Mouse (Mus musculus): ENCODE measurements around the gene Fam13c. TPM values are rescaled to one million over a fixed set of nuclear protein-coding genes. Genes with fewer than 3 reads are reported as not detected.
A peak's percentile ranks its signal among the peaks of the same experiment; 100 is the strongest.

Gene Fam13c
- polyA plus RNA-seq, 1 experiment from 2014 or later = 24.7 TPM

GRCm38 (mm10) chr10:70505395-70505794 lies 65.1 kb downstream of the Fam13c start:
- Histone ChIP-seq H3K4me2 (ENCODE audit: low read length) (no peak overlapping the region), H3K27me3 (replicated peaks; ENCODE audit: control insufficient read depth, insufficient read depth, low read length) (no peaks in the 10 kb centered on the region), H3K4me1 (ENCODE audit: control insufficient read depth, insufficient read depth, low read depth, low read length) (peaks cover 3% of the 10 kb centered on the region), H3K4me3 (ENCODE audit: low read length) (no peak overlapping the region), H3K9me3 (ENCODE audit: control insufficient read depth, low read length) (peaks cover 3% of the 10 kb centered on the region), H3K27ac (ENCODE audit: low read depth, low read length) (no peak overlapping the region), H3K36me3 (ENCODE audit: control insufficient read depth, insufficient read depth, low read length) (no peaks in the 10 kb centered on the region), H3K9ac (ENCODE audit: low read depth, low read length) (no peak overlapping the region)
- no peak for ATAC-seq

GRCm38 (mm10) chr10:70505842-70506241 lies 65.6 kb downstream of the Fam13c start:
- ATAC-seq = no peak
- Histone ChIP-seq H3K4me3 (ENCODE audit: low read length) (no peak overlapping the region), H3K4me2 (ENCODE audit: low read length) (no peak overlapping the region), H3K9me3 (ENCODE audit: control insufficient read depth, low read length) (peaks cover 3% of the 10 kb centered on the region), H3K27ac (ENCODE audit: low read depth, low read length) (no peak overlapping the region; the same call in 1 of the 2 replicates), H3K36me3 (ENCODE audit: control insufficient read depth, insufficient read depth, low read length) (no peaks in the 10 kb centered on the region), H3K4me1 (ENCODE audit: control insufficient read depth, insufficient read depth, low read depth, low read length) (peaks cover 3% of the 10 kb centered on the region), H3K9ac (ENCODE audit: low read depth, low read length) (no peak overlapping the region), H3K27me3 (replicated peaks; ENCODE audit: control insufficient read depth, insufficient read depth, low read length) (no peaks in the 10 kb centered on the region)
- 77% methylated on average over 5 of the region's 5 CpGs for WGBS

GRCm38 (mm10) chr10:70506499-70507168 lies 66.4 kb downstream of the Fam13c start:
- H3K27me3 ChIP-seq (replicated peaks; ENCODE audit: control insufficient read depth, insufficient read depth, low read length) = no peaks in the 10 kb centered on the region
- no peak overlapping the region for H3K4me2 ChIP-seq (ENCODE audit: low read length)
- H3K9me3 ChIP-seq (ENCODE audit: control insufficient read depth, low read length) = peaks cover 3% of the 10 kb centered on the region
- H3K9ac ChIP-seq (ENCODE audit: low read depth, low read length) = no peak overlapping the region
- no peak overlapping the region for H3K27ac ChIP-seq (ENCODE audit: low read depth, low read length)
- peaks cover 3% of the 10 kb centered on the region for H3K4me1 ChIP-seq (ENCODE audit: control insufficient read depth, insufficient read depth, low read depth, low read length)
- no peak overlapping the region for H3K4me3 ChIP-seq (ENCODE audit: low read length)
- H3K36me3 ChIP-seq (ENCODE audit: control insufficient read depth, insufficient read depth, low read length) = no peaks in the 10 kb centered on the region
- ATAC-seq = peak; percentile 45; the same call in 1 of the 2 replicates
- 42% methylated on average over 15 of the region's 15 CpGs for WGBS

- H3K4me2 ChIP-seq (ENCODE audit: low read length) = no peak overlapping the region
- H3K4me3 ChIP-seq (ENCODE audit: low read length) = no peak overlapping the region
- no peak for ATAC-seq
- H3K27me3 ChIP-seq (replicated peaks; ENCODE audit: control insufficient read depth, insufficient read depth, low read length) = no peaks in the 10 kb centered on the region
- H3K27ac ChIP-seq (ENCODE audit: low read depth, low read length) = no peak overlapping the region
- H3K4me1 ChIP-seq (ENCODE audit: control insufficient read depth, insufficient read depth, low read depth, low read length) = peaks cover 3% of the 10 kb centered on the region
- 95% methylated on average over 3 of the region's 3 CpGs for WGBS
- H3K9me3 ChIP-seq (ENCODE audit: control insufficient read depth, low read length) = peaks cover 3% of the 10 kb centered on the region
- H3K9ac ChIP-seq (ENCODE audit: low read depth, low read length) = no peak overlapping the region
- H3K36me3 ChIP-seq (ENCODE audit: control insufficient read depth, insufficient read depth, low read length) = no peaks in the 10 kb centered on the region
Measured at GRCm38 (mm10) chr10:70507880-70508279, 67.6 kb downstream of the Fam13c start.

- Histone ChIP-seq H3K27me3 (replicated peaks; ENCODE audit: control insufficient read depth, insufficient read depth, low read length) (no peaks in the 10 kb centered on the region), H3K4me1 (ENCODE audit: control insufficient read depth, insufficient read depth, low read depth, low read length) (peaks cover 5% of the 10 kb centered on the region), H3K9ac (ENCODE audit: low read depth, low read length) (no peak overlapping the region), H3K27ac (ENCODE audit: low read depth, low read length) (no peak overlapping the region), H3K4me3 (ENCODE audit: low read length) (no peak overlapping the region), H3K36me3 (ENCODE audit: control insufficient read depth, insufficient read depth, low read length) (peaks cover 3% of the 10 kb centered on the region), H3K4me2 (ENCODE audit: low read length) (no peak overlapping the region), H3K9me3 (ENCODE audit: control insufficient read depth, low read length) (no peaks in the 10 kb centered on the region)
- 86% methylated on average over 9 of the region's 9 CpGs for WGBS
- no peak for ATAC-seq
Measured at GRCm38 (mm10) chr10:70514848-70515247, 74.6 kb downstream of the Fam13c start.

- WGBS = 86% methylated on average over 8 of the region's 8 CpGs
- no peak overlapping the region for H3K27ac ChIP-seq (ENCODE audit: low read depth, low read length)
- no peak overlapping the region for H3K9ac ChIP-seq (ENCODE audit: low read depth, low read length)
- no peak for ATAC-seq
- H3K9me3 ChIP-seq (ENCODE audit: control insufficient read depth, low read length) = no peaks in the 10 kb centered on the region
- H3K4me3 ChIP-seq (ENCODE audit: low read length) = no peak overlapping the region
- H3K27me3 ChIP-seq (replicated peaks; ENCODE audit: control insufficient read depth, insufficient read depth, low read length) = no peaks in the 10 kb centered on the region
- peaks cover 20% of the 10 kb centered on the region for H3K4me1 ChIP-seq (ENCODE audit: control insufficient read depth, insufficient read depth, low read depth, low read length)
- no peak overlapping the region for H3K4me2 ChIP-seq (ENCODE audit: low read length)
- H3K36me3 ChIP-seq (ENCODE audit: control insufficient read depth, insufficient read depth, low read length) = peaks cover 3% of the 10 kb centered on the region
Measured at GRCm38 (mm10) chr10:70516661-70517060, 76.4 kb downstream of the Fam13c start.

GRCm38 (mm10) chr10:70519640-70520099 lies 79.4 kb downstream of the Fam13c start:
- ATAC-seq = peak; percentile 15; the same call in 1 of the 2 replicates
- Histone ChIP-seq H3K4me3 (ENCODE audit: low read length) (peak overlapping the region; percentile 45), H3K36me3 (ENCODE audit: control insufficient read depth, insufficient read depth, low read length) (peaks cover 6% of the 10 kb centered on the region), H3K4me2 (ENCODE audit: low read length) (peak overlapping the region; percentile 74), H3K9ac (ENCODE audit: low read depth, low read length) (peak overlapping the region; percentile 65), H3K4me1 (ENCODE audit: control insufficient read depth, insufficient read depth, low read depth, low read length) (peaks cover 21% of the 10 kb centered on the region), H3K27me3 (replicated peaks; ENCODE audit: control insufficient read depth, insufficient read depth, low read length) (no peaks in the 10 kb centered on the region), H3K9me3 (ENCODE audit: control insufficient read depth, low read length) (no peaks in the 10 kb centered on the region), H3K27ac (ENCODE audit: low read depth, low read length) (peak overlapping the region; percentile 76; the same call in 1 of the 2 replicates)
- WGBS = 9% methylated on average over 14 of the region's 14 CpGs

- Histone ChIP-seq H3K4me1 (ENCODE audit: control insufficient read depth, insufficient read depth, low read depth, low read length) (peaks cover 21% of the 10 kb centered on the region), H3K4me2 (ENCODE audit: low read length) (peak overlapping the region; percentile 74), H3K9ac (ENCODE audit: low read depth, low read length) (peak overlapping the region; percentile 65), H3K27ac (ENCODE audit: low read depth, low read length) (peak overlapping the region; percentile 76), H3K4me3 (ENCODE audit: low read length) (peak overlapping the region; percentile 45), H3K36me3 (ENCODE audit: control insufficient read depth, insufficient read depth, low read length) (peaks cover 6% of the 10 kb centered on the region), H3K9me3 (ENCODE audit: control insufficient read depth, low read length) (no peaks in the 10 kb centered on the region), H3K27me3 (replicated peaks; ENCODE audit: control insufficient read depth, insufficient read depth, low read length) (no peaks in the 10 kb centered on the region)
- ATAC-seq = peak; percentile 85
- WGBS = under 1% methylated on average over 38 of the region's 38 CpGs
Measured at GRCm38 (mm10) chr10:70520143-70521131, 80.2 kb downstream of the Fam13c start.

- no peak for ATAC-seq
- Histone ChIP-seq H3K4me2 (ENCODE audit: low read length) (peak overlapping the region; percentile 74), H3K27me3 (replicated peaks; ENCODE audit: control insufficient read depth, insufficient read depth, low read length) (no peaks in the 10 kb centered on the region), H3K4me3 (ENCODE audit: low read length) (peak overlapping the region; percentile 45), H3K36me3 (ENCODE audit: control insufficient read depth, insufficient read depth, low read length) (peaks cover 9% of the 10 kb centered on the region), H3K27ac (ENCODE audit: low read depth, low read length) (no peak overlapping the region), H3K9ac (ENCODE audit: low read depth, low read length) (peak overlapping the region; percentile 50), H3K9me3 (ENCODE audit: control insufficient read depth, low read length) (peaks cover 3% of the 10 kb centered on the region), H3K4me1 (ENCODE audit: control insufficient read depth, insufficient read depth, low read depth, low read length) (peaks cover 21% of the 10 kb centered on the region)
- WGBS = 26% methylated on average over 5 of the region's 5 CpGs
Measured at GRCm38 (mm10) chr10:70521379-70521778, 81.1 kb downstream of the Fam13c start.
